Mouse (Mus musculus): ENCODE data around the gene Lpp. TPM values are rescaled to one million over a fixed set of nuclear protein-coding genes. Genes with fewer than 3 reads are reported as not detected.

Lpp gene
- total RNA-seq, 2 experiments from 2014 or later: 16.6 to 18.6 TPM

- intact Hi-C loops (cut with DNase I): no loop called here
- no peak for DNase-seq
Observed at GRCm38 (mm10) chr16:24816621-24817020, 423.3 kb downstream of the Lpp start.

GRCm38 (mm10) chr16:24817381-24817780 is 424.1 kb downstream of the Lpp start:
- intact Hi-C loops (cut with DNase I): no loop called here
- no peak for DNase-seq

- intact Hi-C loops (cut with DNase I): no loop called here
Observed at GRCm38 (mm10) chr16:24819127-24819526, 425.8 kb downstream of the Lpp start.

GRCm38 (mm10) chr16:24822182-24822875 is 429.0 kb downstream of the Lpp start:
- intact Hi-C loops (cut with DNase I): no loop called here
- DNase-seq: no peak

More at GRCm38 (mm10) chr16:24819127-24819526, 425.8 kb downstream of the Lpp start:
- no peak for DNase-seq

GRCm38 (mm10) chr16:24822918-24823317 is 429.6 kb downstream of the Lpp start:
- DNase-seq: no peak
- intact Hi-C loops (cut with DNase I): no loop called here

- DNase-seq: no peak
- intact Hi-C loops (cut with DNase I): no loop called here
Observed at GRCm38 (mm10) chr16:24826390-24826789, 433.1 kb downstream of the Lpp start.

- intact Hi-C loops (cut with DNase I): no loop called here
- DNase-seq: no peak
Observed at GRCm38 (mm10) chr16:24828207-24828803, 435.0 kb downstream of the Lpp start.

GRCm38 (mm10) chr16:24829860-24830259 is 436.6 kb downstream of the Lpp start:
- intact Hi-C loops (cut with DNase I): no loop called here
- DNase-seq: no peak

- DNase-seq: no peak
- intact Hi-C loops (cut with DNase I): no loop called here
Observed at GRCm38 (mm10) chr16:24830939-24831338, 437.6 kb downstream of the Lpp start.

- intact Hi-C loops (cut with DNase I): no loop called here
- DNase-seq: no peak
Observed at GRCm38 (mm10) chr16:24833221-24833620, 439.9 kb downstream of the Lpp start.

- intact Hi-C loops (cut with DNase I): no loop called here
- DNase-seq: no peak
Observed at GRCm38 (mm10) chr16:24834536-24834935, 441.2 kb downstream of the Lpp start.

GRCm38 (mm10) chr16:24836550-24836949 is 443.2 kb downstream of the Lpp start:
- intact Hi-C loops (cut with DNase I): no loop called here
- DNase-seq: no peak

GRCm38 (mm10) chr16:24839018-24839417 is 445.7 kb downstream of the Lpp start:
- DNase-seq: no peak
- intact Hi-C loops (cut with DNase I): no loop called here

- intact Hi-C loops (cut with DNase I): no loop called here
- DNase-seq: no peak
Observed at GRCm38 (mm10) chr16:24840073-24840472, 446.8 kb downstream of the Lpp start.

GRCm38 (mm10) chr16:24846141-24846540 is 452.8 kb downstream of the Lpp start:
- intact Hi-C loops (cut with DNase I): no loop called here
- DNase-seq: no peak

GRCm38 (mm10) chr16:24859509-24860140 is 466.3 kb downstream of the Lpp start:
- intact Hi-C loops (cut with DNase I): no loop called here

GRCm38 (mm10) chr16:24860445-24860844 is 467.1 kb downstream of the Lpp start:
- no peak for DNase-seq
- intact Hi-C loops (cut with DNase I): no loop called here

More at GRCm38 (mm10) chr16:24859509-24860140, 466.3 kb downstream of the Lpp start:
- DNase-seq: no peak

- intact Hi-C loops (cut with DNase I): no loop called here
- DNase-seq: no peak
Observed at GRCm38 (mm10) chr16:24861374-24861773, 468.1 kb downstream of the Lpp start.

GRCm38 (mm10) chr16:24874235-24874634 is 480.9 kb downstream of the Lpp start:
- DNase-seq: no peak
- intact Hi-C loops (cut with DNase I): no loop called here

- DNase-seq: no peak
- intact Hi-C loops (cut with DNase I): no loop called here
Observed at GRCm38 (mm10) chr16:24875661-24876060, 482.4 kb downstream of the Lpp start.

GRCm38 (mm10) chr16:24878977-24879376 is 485.7 kb downstream of the Lpp start:
- intact Hi-C loops (cut with DNase I): no loop called here
- no peak for DNase-seq

GRCm38 (mm10) chr16:24880698-24881097 is 487.4 kb downstream of the Lpp start:
- intact Hi-C loops (cut with DNase I): no loop called here
- DNase-seq: no peak

Measured in gastrocnemius, postnatal 36 days (tissue).